Mouse (Mus musculus): ENCODE data around the gene Gm48552. TPM values are rescaled to one million over a fixed set of nuclear protein-coding genes. Genes with fewer than 3 reads are reported as not detected.

Gene Gm48552
- total and polyA plus RNA-seq, 3 experiments = 0.46 to 1.1 (median 0.98) TPM

DNA sequence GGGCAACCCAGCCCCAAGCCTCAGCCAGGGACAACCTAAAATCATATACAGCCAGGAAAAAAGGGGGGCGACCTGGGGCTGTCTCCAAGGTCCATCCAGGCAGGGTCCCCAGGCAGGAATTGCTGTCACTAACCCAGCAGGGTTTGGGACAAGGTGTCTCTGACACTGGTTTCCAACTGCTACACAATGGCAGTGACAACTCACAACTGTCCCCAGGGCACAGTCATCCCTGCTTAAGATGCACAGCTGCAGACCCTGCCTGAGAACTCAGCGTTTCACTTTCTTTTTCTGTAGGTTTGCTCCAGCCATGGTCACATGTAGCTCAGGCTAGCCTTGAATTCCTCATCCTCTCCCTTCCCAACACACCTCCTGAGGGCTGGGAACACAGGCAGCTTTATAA is 40.3 kb downstream of the Gm48552 start:
- dilution Hi-C loops (cut with MboI; ENCODE audit: extremely low pct_ligation_motif_present, extremely low pct_unique_long_range_greater_than_20kb, low sequenced_read_pairs) (no loop called here), in situ Hi-C loops (cut with MboI; ENCODE audit: low pct_ligation_motif_present, low pct_unique_long_range_greater_than_20kb, low sequenced_read_pairs) (no loop called here)
- H3K4me2 ChIP-seq (ENCODE audit: insufficient read depth, low read depth, poor library complexity, severe bottlenecking) = 0 out of 2 replicates have a peak overlapping the region, but pooled peaks have one; percentile 3
- H3K79me2 ChIP-seq (replicated peaks; ENCODE audit: control insufficient read depth, extremely low read depth, insufficient read depth, poor library complexity, severe bottlenecking) = peaks cover 21% of the 10 kb centered on the region
- peaks cover 36% of the 10 kb centered on the region for H3K27me3 ChIP-seq (replicated peaks)
- TF ChIP-seq SIN3A (IDR thresholded peaks at IDR 0.05; ENCODE audit: low read length) (no peak; the same call in 1 of the 2 replicates), USF2 (conservative IDR thresholded peaks at IDR 0.05; ENCODE audit: low read depth, low read length) (no peak), TCF12 (IDR thresholded peaks at IDR 0.05; ENCODE audit: low read depth, low read length) (peak; percentile 64; the same call in 1 of the 2 replicates), NELFE (IDR thresholded peaks at IDR 0.05; ENCODE audit: low read depth, low read length) (no peak; the same call in 1 of the 2 replicates), MEF2A (IDR thresholded peaks at IDR 0.05; ENCODE audit: borderline replicate concordance, low read depth, low read length) (peak; percentile 52; the same call in 1 of the 2 replicates), MAX (IDR thresholded peaks at IDR 0.05; ENCODE audit: low read length) (0 out of 2 replicates have a peak, but pooled peaks have one; percentile 33), UBTF (IDR thresholded peaks at IDR 0.05; ENCODE audit: low read depth, low read length) (no peak), USF1 (IDR thresholded peaks at IDR 0.05; ENCODE audit: low read depth, low read length) (no peak), SMC3 (IDR thresholded peaks at IDR 0.05; ENCODE audit: low read depth, low read length) (no peak), MAFK (IDR thresholded peaks at IDR 0.05; ENCODE audit: insufficient replicate concordance, low read length) (no peak), POLR2AphosphoS2 (IDR thresholded peaks at IDR 0.05; ENCODE audit: low read depth, low read length) (peak; percentile 16; the same call in 1 of the 2 replicates), IRF4 (IDR thresholded peaks at IDR 0.05; ENCODE audit: low read depth, low read length) (peak; percentile 67; the same call in 1 of the 2 replicates), RCOR1 (conservative IDR thresholded peaks at IDR 0.05; ENCODE audit: low read depth, low read length) (peak; percentile 51; the same call in 1 of the 2 replicates), MAZ (IDR thresholded peaks at IDR 0.05; ENCODE audit: low read depth, low read length) (0 out of 2 replicates have a peak, but pooled peaks have one; percentile 31), EP300 (IDR thresholded peaks at IDR 0.05; ENCODE audit: low read length) (peak; percentile 62), PAX5 (IDR thresholded peaks at IDR 0.05; ENCODE audit: low read length) (no peak), ETS1 (conservative IDR thresholded peaks at IDR 0.05; ENCODE audit: low read depth, low read length) (peak; percentile 89), ELF1 (IDR thresholded peaks at IDR 0.05; ENCODE audit: low read depth, low read length) (0 out of 2 replicates have a peak, but pooled peaks have one; percentile 3), HCFC1 (IDR thresholded peaks at IDR 0.05; ENCODE audit: low read depth, low read length) (no peak), BHLHE40 (IDR thresholded peaks at IDR 0.05; ENCODE audit: low read depth, low read length) (no peak), KAT2A (IDR thresholded peaks at IDR 0.05; ENCODE audit: insufficient replicate concordance, low read length) (0 out of 2 replicates have a peak, but pooled peaks have one; percentile 30), NRF1 (IDR thresholded peaks at IDR 0.05; ENCODE audit: low read depth, low read length) (no peak), MYC (IDR thresholded peaks at IDR 0.05; ENCODE audit: low read depth, low read length) (no peak), CHD2 (IDR thresholded peaks at IDR 0.05; ENCODE audit: low read length) (peak; percentile 44; the same call in 1 of the 2 replicates), ZKSCAN1 (IDR thresholded peaks at IDR 0.05; ENCODE audit: borderline replicate concordance, low read depth, low read length) (no peak)
- H3K4me1 ChIP-seq (ENCODE audit: control insufficient read depth in 1 of 2, insufficient read depth in 2 of 2) = peaks cover 39 to 66% of the 10 kb centered on the region in 2 experiments
- H3K27ac ChIP-seq (ENCODE audit: insufficient read depth, low read depth) = peak overlapping the region; percentile 95
- no peaks in the 10 kb centered on the region for H3K36me3 ChIP-seq (replicated peaks in 1 of 2; ENCODE audit: control insufficient read depth in 1 of 2, insufficient read depth in 1 of 2, low read length in 1 of 2)
- no peak overlapping the region for H3K9ac ChIP-seq (ENCODE audit: insufficient read depth, low read depth)
- no peaks in the 10 kb centered on the region for H3K9me3 ChIP-seq (replicated peaks; ENCODE audit: low read length)
- peak; percentile 66 for DNase-seq (ENCODE audit: extremely low read depth)
- peak overlapping the region in 1 of 3 experiments; percentile 0 for H3K4me3 ChIP-seq (replicated peaks in 1 of 3; ENCODE audit: low read depth in 2 of 3, low read length in 2 of 3, poor library complexity in 1 of 3)
